In genomic region chr11:62879220-62880048, GRCm38 (mm10) we compare ENCODE assay signal across 7 mouse cellular contexts. TPM values are rescaled to one million over a fixed set of nuclear protein-coding genes. Genes with fewer than 3 reads are reported as not detected.
DNase-seq lines count a peak whose midpoint lies in the region; ATAC-seq lines count a peak whose summit lies in the region.

Gene Tvp23b, plus strand, starts transcription at chr11:62879455.

- no peaks in the 10 kb centered on the region for H3K9me3 ChIP-seq in embryonic facial prominence, embryonic 12.5 days
- H3K9me3 ChIP-seq in limb, embryonic 11.5 days (ENCODE audit: control insufficient read depth, low read length): no peaks in the 10 kb centered on the region
- H3K9me3 ChIP-seq in midbrain, embryonic 14.5 days (ENCODE audit: control insufficient read depth, low read length): no peaks in the 10 kb centered on the region

- WGBS in embryonic facial prominence, embryonic 12.5 days: 3% methylated on average over 54 of the region's 55 CpGs
- 1% methylated on average over 55 of the region's 55 CpGs for WGBS in limb, embryonic 11.5 days
- WGBS in midbrain, embryonic 14.5 days: 2% methylated on average over 55 of the region's 55 CpGs

- peak; percentile 99 for DNase-seq in adrenal gland, postnatal 25 days
- peak; percentile 100 for DNase-seq in heart, adult 11 months
- DNase-seq in kidney, adult 18-20 months: peak; percentile 97
- DNase-seq in limb, embryonic 11.5 days (ENCODE audit: low spot score): peak; percentile 100
- peak; percentile 99 for DNase-seq in midbrain, embryonic 14.5 days
- peak; percentile 98 to 100 for DNase-seq in spleen, adult 18-20 months

- peak within 1 kb of the TSS; percentile 71 for H3K4me2 ChIP-seq in embryonic facial prominence, embryonic 12.5 days (replicated peaks)
- H3K4me2 ChIP-seq in limb, embryonic 11.5 days (ENCODE audit: low read depth, severe bottlenecking): peak within 1 kb of the TSS; percentile 62
- H3K4me2 ChIP-seq in midbrain, embryonic 14.5 days (ENCODE audit: low read length): peak within 1 kb of the TSS; percentile 75

- peak within 1 kb of the TSS; percentile 76 for H3K4me3 ChIP-seq in embryonic facial prominence, embryonic 12.5 days
- H3K4me3 ChIP-seq in limb, embryonic 11.5 days (ENCODE audit: low read depth, low read length): peak within 1 kb of the TSS; percentile 76
- peak within 1 kb of the TSS; percentile 72 for H3K4me3 ChIP-seq in midbrain, embryonic 14.5 days (replicated peaks; ENCODE audit: low read depth, low read length)

- ATAC-seq in embryonic facial prominence, embryonic 12.5 days (ENCODE audit: insufficient number of reproducible peaks, insufficient read depth, low FRiP score, low TSS enrichment): peak; percentile 93
- ATAC-seq in limb, embryonic 11.5 days (ENCODE audit: insufficient number of reproducible peaks, low FRiP score, low TSS enrichment, low read depth): peak; percentile 98
- ATAC-seq in midbrain, embryonic 14.5 days (ENCODE audit: low FRiP score, low TSS enrichment): peak; percentile 98

- no peaks in the 10 kb centered on the region for H3K27me3 ChIP-seq in embryonic facial prominence, embryonic 12.5 days
- no peaks in the 10 kb centered on the region for H3K27me3 ChIP-seq in limb, embryonic 11.5 days (ENCODE audit: control insufficient read depth, insufficient read depth, low read length)
- H3K27me3 ChIP-seq in midbrain, embryonic 14.5 days (ENCODE audit: control insufficient read depth, insufficient read depth, low read length): no peaks in the 10 kb centered on the region

- peaks cover 4% of the 10 kb centered on the region; the same call in 1 of the 2 replicates for H3K36me3 ChIP-seq in embryonic facial prominence, embryonic 12.5 days
- no peaks in the 10 kb centered on the region; the same call in 1 of the 2 replicates for H3K36me3 ChIP-seq in limb, embryonic 11.5 days (ENCODE audit: control insufficient read depth, insufficient read depth, low read length)
- peaks cover 9% of the 10 kb centered on the region for H3K36me3 ChIP-seq in midbrain, embryonic 14.5 days (ENCODE audit: control insufficient read depth, insufficient read depth, low read length)

- H3K4me1 ChIP-seq in embryonic facial prominence, embryonic 12.5 days: no peaks in the 10 kb centered on the region
- no peaks in the 10 kb centered on the region for H3K4me1 ChIP-seq in limb, embryonic 11.5 days (ENCODE audit: control insufficient read depth, insufficient read depth, low read length)
- 0 out of 2 replicates have a peak, but pooled peaks cover 3% of the 10 kb centered on the region for H3K4me1 ChIP-seq in midbrain, embryonic 14.5 days (ENCODE audit: control insufficient read depth, insufficient read depth, low read length)

- H3K9ac ChIP-seq in embryonic facial prominence, embryonic 12.5 days: peak within 1 kb of the TSS; percentile 76
- peak within 1 kb of the TSS; percentile 79 for H3K9ac ChIP-seq in limb, embryonic 11.5 days (ENCODE audit: low read length)
- H3K9ac ChIP-seq in midbrain, embryonic 14.5 days (replicated peaks; ENCODE audit: low read length): peak within 1 kb of the TSS; percentile 86

- H3K27ac ChIP-seq in embryonic facial prominence, embryonic 12.5 days: peak within 1 kb of the TSS; percentile 51; the same call in 1 of the 2 replicates
- H3K27ac ChIP-seq in limb, embryonic 11.5 days (replicated peaks; ENCODE audit: low read depth, low read length): peak within 1 kb of the TSS; percentile 60; the same call in 1 of the 2 replicates
- peak within 1 kb of the TSS; percentile 83 for H3K27ac ChIP-seq in midbrain, embryonic 14.5 days (replicated peaks; ENCODE audit: low read depth, low read length)

RNA-seq across cellular contexts. Expression of gene Tvp23b, which starts in this region (rescaled TPM):
- total RNA-seq in adrenal gland, postnatal 25 days (2021): 31.4 and 58.5 TPM in 2 replicates
- polyA plus RNA-seq in embryonic facial prominence, embryonic 12.5 days (2016; fragmentation: Nextera tagmentation; extraction: Ambion mirVana): 60.0 and 61.7 TPM in 2 replicates
- polyA plus RNA-seq in limb, embryonic 11.5 days (2014; fragmentation: Nextera tagmentation; extraction: Ambion mirVana): 40.5 and 43.7 TPM in 2 replicates
- polyA plus RNA-seq in midbrain, embryonic 14.5 days (2014; fragmentation: Nextera tagmentation; extraction: Ambion mirVana): 55.9 and 58.9 TPM in 2 replicates

Comparison
In these comparisons a context has a peak if more than half of its experiments do, and no peak if none do; other contexts are left out.
1. Peak in every context shown above with its lines: DNase-seq, ATAC-seq, H3K4me3 ChIP-seq and H3K27ac ChIP-seq.